Mouse (Mus musculus): ENCODE data around the gene Myg1. TPM values are rescaled to one million over a fixed set of nuclear protein-coding genes. Genes with fewer than 3 reads are reported as not detected.

Myg1 gene
- polyA plus RNA-seq, 1 experiment from 2014 or later: 99.2 TPM

GRCm38 (mm10) chr15:102386640-102387039, 55.1 kb downstream of the Myg1 start:
- H3K9me3 ChIP-seq (ENCODE audit: control insufficient read depth, low read length): no peaks in the 10 kb centered on the region
- no peaks in the 10 kb centered on the region for H3K27me3 ChIP-seq (ENCODE audit: control insufficient read depth, insufficient read depth, low read length)
- H3K27ac ChIP-seq (ENCODE audit: low read depth, low read length): no peak overlapping the region
- H3K9ac ChIP-seq (replicated peaks; ENCODE audit: low read depth, low read length): no peak overlapping the region
- no peak overlapping the region for H3K4me3 ChIP-seq (ENCODE audit: low read depth, low read length)
- H3K36me3 ChIP-seq (ENCODE audit: control insufficient read depth, insufficient read depth, low read length): no peaks in the 10 kb centered on the region
- no peak for ATAC-seq (ENCODE audit: low read depth)
- no peak overlapping the region for H3K4me2 ChIP-seq (ENCODE audit: low read depth, low read length)
- 59% methylated on average over 9 of the region's 9 CpGs for WGBS
- no peaks in the 10 kb centered on the region for H3K4me1 ChIP-seq (ENCODE audit: control insufficient read depth, insufficient read depth, low read length)

Other genes starting within 250 kb of the Myg1 start
- gene Tns2, start 231.3 kb upstream of the Myg1 start, polyA plus RNA-seq (2014; fragmentation: Nextera tagmentation; extraction: Ambion mirVana): 4.3 and 9.5 TPM in 2 replicates
- 59.6 and 61.8 TPM in 2 replicates for gene Spryd3, start 195.5 kb upstream of the Myg1 start, polyA plus RNA-seq (2014; fragmentation: Nextera tagmentation; extraction: Ambion mirVana)
- 0.74 and 1.7 TPM in 2 replicates for gene Igfbp6, start 187.3 kb upstream of the Myg1 start, polyA plus RNA-seq (2014; fragmentation: Nextera tagmentation; extraction: Ambion mirVana)
- gene Soat2, start 181.2 kb upstream of the Myg1 start, polyA plus RNA-seq (2014; fragmentation: Nextera tagmentation; extraction: Ambion mirVana): not detected in 2 replicates
- gene Zfp740, start 128.5 kb upstream of the Myg1 start, polyA plus RNA-seq (2014; fragmentation: Nextera tagmentation; extraction: Ambion mirVana): 38.2 and 52.9 TPM in 2 replicates
- 28.7 and 36.5 TPM in 2 replicates for gene Csad, start 127.0 kb upstream of the Myg1 start, polyA plus RNA-seq (2014; fragmentation: Nextera tagmentation; extraction: Ambion mirVana)
- 0.55 and 1.6 TPM in 2 replicates for gene Itgb7, start 99.8 kb upstream of the Myg1 start, polyA plus RNA-seq (2014; fragmentation: Nextera tagmentation; extraction: Ambion mirVana)
- gene Rarg, start 74.2 kb upstream of the Myg1 start, polyA plus RNA-seq (2014; fragmentation: Nextera tagmentation; extraction: Ambion mirVana): 4.3 and 6.9 TPM in 2 replicates
- not detected in 2 replicates for gene Gm9918, start 61.1 kb upstream of the Myg1 start, polyA plus RNA-seq (2014; fragmentation: Nextera tagmentation; extraction: Ambion mirVana)
- 54.0 and 55.1 TPM in 2 replicates for gene Mfsd5, start 52.3 kb upstream of the Myg1 start, polyA plus RNA-seq (2014; fragmentation: Nextera tagmentation; extraction: Ambion mirVana)
- gene Espl1, start 35.4 kb upstream of the Myg1 start, polyA plus RNA-seq (2014; fragmentation: Nextera tagmentation; extraction: Ambion mirVana): 3.4 and 4.4 TPM in 2 replicates
- gene Pfdn5, start 5.6 kb upstream of the Myg1 start, polyA plus RNA-seq (2014; fragmentation: Nextera tagmentation; extraction: Ambion mirVana): 546 and 560 TPM in 2 replicates
- 25.8 and 26.8 TPM in 2 replicates for gene Aaas, start 19.1 kb downstream of the Myg1 start, polyA plus RNA-seq (2014; fragmentation: Nextera tagmentation; extraction: Ambion mirVana)
- gene Sp7, start 35.5 kb downstream of the Myg1 start, polyA plus RNA-seq (2014; fragmentation: Nextera tagmentation; extraction: Ambion mirVana): 0.39 and 4.0 TPM in 2 replicates
- 5.3 and 6.3 TPM in 2 replicates for gene Sp1, start 74.4 kb downstream of the Myg1 start, polyA plus RNA-seq (2014; fragmentation: Nextera tagmentation; extraction: Ambion mirVana)
- gene Amhr2, start 113.7 kb downstream of the Myg1 start, polyA plus RNA-seq (2014; fragmentation: Nextera tagmentation; extraction: Ambion mirVana): 0.22 and 0.82 TPM in 2 replicates
- 85.8 and 104 TPM in 2 replicates for gene Prr13, start 127.3 kb downstream of the Myg1 start, polyA plus RNA-seq (2014; fragmentation: Nextera tagmentation; extraction: Ambion mirVana)
- gene Pcbp2, start 138.8 kb downstream of the Myg1 start, polyA plus RNA-seq (2014; fragmentation: Nextera tagmentation; extraction: Ambion mirVana): 159 and 160 TPM in 2 replicates
- gene Gm10337, start 172.0 kb downstream of the Myg1 start, polyA plus RNA-seq (2014; fragmentation: Nextera tagmentation; extraction: Ambion mirVana): 8.5 TPM in 1 of 2 replicates, not detected in the other
- 44.8 and 48.8 TPM in 2 replicates for gene Map3k12, start 185.4 kb downstream of the Myg1 start, polyA plus RNA-seq (2014; fragmentation: Nextera tagmentation; extraction: Ambion mirVana)
- 86.4 and 87.7 TPM in 2 replicates for gene Tarbp2, start 186.5 kb downstream of the Myg1 start, polyA plus RNA-seq (2014; fragmentation: Nextera tagmentation; extraction: Ambion mirVana)
- gene Npff, start 193.2 kb downstream of the Myg1 start, polyA plus RNA-seq (2014; fragmentation: Nextera tagmentation; extraction: Ambion mirVana): 16.0 and 23.9 TPM in 2 replicates